Mouse (Mus musculus): ENCODE results near the gene Amn.

GRCm38 (mm10) chr12:111228488-111228887 lies 42.4 kb upstream of the Amn start:
- TF ChIP-seq CTCF (conservative IDR thresholded peaks at IDR 0.05; ENCODE audit: low read length) = no peak
- no peak for TF ChIP-seq NANOG (IDR thresholded peaks at IDR 0.05; ENCODE audit: borderline replicate concordance, low read length)
